Mouse (Mus musculus): ENCODE data around the gene Gm14305. TPM values are rescaled to one million over a fixed set of nuclear protein-coding genes. Genes with fewer than 3 reads are reported as not detected.

Gm14305 gene
- polyA plus RNA-seq (2017; shearing (Covaris generic)): 8.1 TPM

GRCm38 (mm10) chr2:176708051-176708450, at the start of gene Gm14305:
TSS of gene Gm14305 (plus strand) at chr2:176708328.

GRCm38 (mm10) chr2:176670222-176670621, 37.9 kb upstream of the Gm14305 start, which contains the start of gene Zfp973:
TSS of gene Zfp973 (plus strand) at chr2:176670522.

Other genes starting within 250 kb of the Gm14305 start
- 5.3 TPM for gene Gm14434, start 221.5 kb upstream of the Gm14305 start, polyA plus RNA-seq (2017; shearing (Covaris generic))
- not detected for gene Zfp967, start 187.3 kb upstream of the Gm14305 start, polyA plus RNA-seq (2017; shearing (Covaris generic))
- gene Gm14308, start 72.0 kb upstream of the Gm14305 start, polyA plus RNA-seq (2017; shearing (Covaris generic)): 3.0 TPM
- 7.5 TPM for gene Zfp973, start 37.8 kb upstream of the Gm14305 start, polyA plus RNA-seq (2017; shearing (Covaris generic))
- gene Gm14295, start 90.3 kb downstream of the Gm14305 start, polyA plus RNA-seq (2017; shearing (Covaris generic)): 6.0 TPM
- gene Gm14408, start 122.8 kb downstream of the Gm14305 start, polyA plus RNA-seq (2017; shearing (Covaris generic)): not detected
- gene Gm14296, start 219.5 kb downstream of the Gm14305 start, polyA plus RNA-seq (2017; shearing (Covaris generic)): 5.0 TPM

Data from inflammation-experienced regulatory T-cells, adult 16 weeks (primary cell).